Mouse (Mus musculus) ES-Bruce4 (cell line): ENCODE measurements around the gene Plin3.

Source experiments
- CTCF ChIP-seq: IDR thresholded peaks from one replicate; pipeline ENCODE4 v1.8.1; 2011; ENCODE audit warnings: low read depth, low read length
- POLR2A ChIP-seq: IDR thresholded peaks from one replicate; pipeline ENCODE4 v1.8.1; 2011; ENCODE audit warnings: low read length; ENCODE audit not compliant: insufficient read depth

GRCm38 (mm10) chr17:56229943-56230342 is 62.7 kb downstream of the Plin3 start:
- TF ChIP-seq CTCF (no peak), POLR2A (no peak)
